Mouse (Mus musculus): ENCODE measurements at regions not wholly inside any gene's neighbourhood (a gene's known extent, or its start where the extent isn't known, plus 50 kb on each side); places are given as distances from the start of the nearest gene placed in this dataset.

GRCm38 (mm10) chr1:72764522-72764921 is 53.4 kb downstream of the Rpl37a start:
- Histone ChIP-seq H3K9me3 (no peaks in the 10 kb centered on the region), H3K4me2 (replicated peaks) (peak overlapping the region; percentile 29), H3K27me3 (no peaks in the 10 kb centered on the region), H3K36me3 (no peaks in the 10 kb centered on the region), H3K4me3 (replicated peaks) (no peak overlapping the region), H3K4me1 (replicated peaks) (peaks cover 15% of the 10 kb centered on the region), H3K9ac (replicated peaks) (no peak overlapping the region), H3K27ac (no peak overlapping the region)
- WGBS, result 56% methylated on average over 10 of the region's 10 CpGs
- peak; percentile 58 for ATAC-seq

- Histone ChIP-seq H3K9ac (replicated peaks) (no peak overlapping the region), H3K27ac (no peak overlapping the region), H3K36me3 (no peaks in the 10 kb centered on the region), H3K4me3 (replicated peaks) (no peak overlapping the region), H3K4me2 (replicated peaks) (peak overlapping the region; percentile 29), H3K4me1 (replicated peaks) (peaks cover 15% of the 10 kb centered on the region), H3K27me3 (no peaks in the 10 kb centered on the region), H3K9me3 (no peaks in the 10 kb centered on the region)
- 0 out of 2 replicates have a peak, but pooled peaks have one; percentile 58 for ATAC-seq
- WGBS, result 60% methylated on average over 19 of the region's 20 CpGs
Observed at GRCm38 (mm10) chr1:72765046-72765810, 54.1 kb downstream of the Rpl37a start.

GRCm38 (mm10) chr1:72769428-72769827 is 54.9 kb upstream of the Igfbp2 start:
- no peak overlapping the region for H3K27ac ChIP-seq
- H3K36me3 ChIP-seq, result no peaks in the 10 kb centered on the region
- whole genome bisulfite sequencing, result 95% methylated on average over 7 of the region's 7 CpGs
- H3K27me3 ChIP-seq, result no peaks in the 10 kb centered on the region
- H3K4me1 ChIP-seq (replicated peaks), result peaks cover 13% of the 10 kb centered on the region
- no peaks in the 10 kb centered on the region for H3K9me3 ChIP-seq
- no peak overlapping the region for H3K9ac ChIP-seq (replicated peaks)
- ATAC-seq, result no peak
- no peak overlapping the region for H3K4me2 ChIP-seq (replicated peaks)
- H3K4me3 ChIP-seq (replicated peaks), result no peak overlapping the region

GRCm38 (mm10) chr1:72772708-72773107 is 51.6 kb upstream of the Igfbp2 start:
- no peaks in the 10 kb centered on the region for H3K27me3 ChIP-seq
- no peak overlapping the region for H3K4me2 ChIP-seq (replicated peaks)
- no peak for ATAC-seq
- H3K36me3 ChIP-seq, result no peaks in the 10 kb centered on the region
- H3K4me1 ChIP-seq (replicated peaks), result no peaks in the 10 kb centered on the region
- WGBS, result 90% methylated on average over 5 of the region's 5 CpGs
- no peak overlapping the region for H3K4me3 ChIP-seq (replicated peaks)
- H3K9ac ChIP-seq (replicated peaks), result no peak overlapping the region
- no peak overlapping the region for H3K27ac ChIP-seq
- no peaks in the 10 kb centered on the region for H3K9me3 ChIP-seq

- ATAC-seq, result no peak
- WGBS, result 82% methylated on average over 3 of the region's 3 CpGs
- Histone ChIP-seq H3K9me3 (no peaks in the 10 kb centered on the region), H3K27ac (no peak overlapping the region), H3K4me1 (replicated peaks) (no peaks in the 10 kb centered on the region), H3K9ac (replicated peaks) (no peak overlapping the region), H3K4me3 (replicated peaks) (no peak overlapping the region), H3K36me3 (no peaks in the 10 kb centered on the region), H3K27me3 (no peaks in the 10 kb centered on the region), H3K4me2 (replicated peaks) (no peak overlapping the region)
Observed at GRCm38 (mm10) chr1:72773234-72773633, 51.1 kb upstream of the Igfbp2 start.

Measured in midbrain, embryonic 13.5 days (tissue).